Mouse (Mus musculus) cerebellum, adult 2 months (tissue): ENCODE data around the gene Rbms3.

ENCODE experiments used
- CTCF ChIP-seq: fragments of 200-500 bp; IDR thresholded peaks from 2 replicates; pipeline ENCODE4 v1.5.1; 2011; ENCODE audit warnings: low read depth, mild to moderate bottlenecking, control low read depth, low read length, moderate library complexity, borderline replicate concordance; ENCODE audit not compliant: insufficient read depth
- POLR2A ChIP-seq: fragments of 200-500 bp; IDR thresholded peaks from 2 replicates; pipeline ENCODE4 v1.6.1; 2011; ENCODE audit warnings: low read length, control low read depth, borderline replicate concordance; ENCODE audit not compliant: insufficient read depth

- no peak for TF ChIP-seq POLR2A
- TF ChIP-seq CTCF: no peak
These were observed 250.2 kb downstream of the Rbms3 start for GRCm38 (mm10) chr9:117379448-117379983.
